Mouse (Mus musculus): ENCODE data around the gene Srms.

DNA sequence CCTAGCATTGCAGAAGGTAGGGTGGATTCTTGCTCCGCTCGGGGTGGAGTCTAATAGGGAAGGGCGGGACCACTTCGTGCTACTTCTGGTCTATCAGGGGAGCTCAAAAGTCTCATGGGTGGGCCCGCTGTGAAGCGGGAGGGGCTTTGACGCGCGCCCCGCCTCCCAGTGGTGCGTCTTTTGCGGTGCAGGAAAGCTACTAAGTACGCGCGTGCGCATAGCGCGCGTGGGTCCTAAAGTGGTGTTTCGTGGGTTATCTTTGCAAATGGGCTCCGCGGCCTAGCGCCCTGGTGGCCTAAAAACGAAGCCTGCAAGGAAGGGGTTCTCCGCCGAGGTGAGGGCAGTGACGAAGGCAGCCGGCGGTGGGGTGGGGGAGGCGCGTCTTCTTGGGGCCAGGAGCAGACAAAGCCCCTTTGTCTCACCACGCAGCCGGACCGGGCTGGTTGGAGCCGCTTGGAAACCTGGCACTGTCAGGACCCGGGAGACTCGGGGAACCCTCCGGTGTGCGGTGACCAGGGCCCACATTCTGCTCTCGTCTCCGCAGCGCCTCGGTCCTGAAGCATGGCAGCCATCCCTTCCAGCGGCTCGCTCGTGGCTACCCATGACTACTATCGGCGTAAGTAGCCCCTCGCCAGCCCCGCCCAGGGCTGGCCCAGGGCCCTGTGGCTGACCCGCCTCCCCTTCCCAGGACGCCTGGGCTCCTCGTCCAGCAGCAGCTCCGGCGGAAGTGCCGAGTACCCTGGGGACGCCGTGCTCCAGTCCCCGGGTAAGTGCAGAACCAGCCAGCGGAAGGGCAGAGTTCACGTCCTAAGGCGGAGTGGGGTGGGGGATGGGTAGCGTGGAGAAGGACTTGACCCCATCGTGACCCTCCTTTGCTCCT is 25.6 kb downstream of the Srms start, which contains the start of gene Ppdpf:
- TF ChIP-seq CTCF (IDR thresholded peaks at IDR 0.05; ENCODE audit: extremely low read depth, insufficient read depth, low read length): no peak
- peak; percentile 86; the same call in 1 of the 2 replicates for TF ChIP-seq POLR2A (IDR thresholded peaks at IDR 0.05; ENCODE audit: extremely low read depth, insufficient read depth, low read length)
